Comparison of ENCODE assay signal across 27 mouse cellular contexts in the genomic region with DNA sequence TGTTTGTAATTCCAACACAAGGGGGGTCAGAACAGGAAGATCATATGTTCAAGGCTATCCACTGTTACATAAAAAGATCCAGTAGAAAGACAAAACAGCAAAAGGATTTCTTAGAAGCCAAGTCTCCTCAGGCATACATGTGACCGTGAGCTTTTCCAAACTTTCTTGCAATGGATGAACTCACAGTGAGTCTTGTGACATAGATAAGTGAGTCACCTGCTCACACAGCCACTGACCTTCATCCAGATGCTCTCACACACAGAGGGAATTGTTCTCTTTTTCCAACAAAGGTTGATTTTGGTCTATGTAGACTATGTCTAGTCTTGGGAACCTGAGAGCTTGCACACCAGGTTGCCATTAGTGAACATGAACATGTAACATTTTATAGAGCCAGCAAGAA.
"Had no signal": no experiment of that assay in that cellular context is flagged by ENCODE, and none has a peak within 500 bp of the region (broad histone marks: within the 10 kb centered on the region; RNA-seq: fewer than 3 reads in every experiment).

No protein-coding gene starts in this region.

- H3K36me3 ChIP-seq: heart, embryonic 10.5 days; heart, embryonic 12.5 days; hindbrain, embryonic 10.5 days; hindbrain, embryonic 12.5 days; intestine, embryonic 15.5 days; limb, embryonic 10.5 days; limb, embryonic 12.5 days; liver, embryonic 13.5 days; liver, embryonic 15.5 days had no signal

- H3K27ac ChIP-seq: heart, embryonic 10.5 days; hindbrain, embryonic 10.5 days; hindbrain, embryonic 12.5 days; hindbrain, embryonic 14.5 days; intestine, embryonic 15.5 days; layer of hippocampus, adult 2 months; left cerebral cortex, adult 2 months; limb, embryonic 10.5 days; limb, embryonic 12.5 days; liver, embryonic 13.5 days; liver, embryonic 15.5 days had no signal

- H3K9ac ChIP-seq: heart, embryonic 12.5 days; hindbrain, embryonic 12.5 days; hindbrain, embryonic 14.5 days; intestine, embryonic 15.5 days; limb, embryonic 12.5 days; liver, embryonic 13.5 days; liver, embryonic 15.5 days had no signal

- H3K9me3 ChIP-seq: heart, embryonic 10.5 days; heart, embryonic 12.5 days; hindbrain, embryonic 10.5 days; hindbrain, embryonic 12.5 days; intestine, embryonic 15.5 days; limb, embryonic 10.5 days; limb, embryonic 12.5 days; liver, embryonic 13.5 days; liver, embryonic 15.5 days had no signal

- ATAC-seq: hindbrain, embryonic 16.5 days; inflammation-experienced regulatory T-cells, adult 6 months; intestine, embryonic 15.5 days; intestine, postnatal 0 days had no signal

- DNase-seq: gastrocnemius, postnatal 10 days; gastrocnemius, postnatal 25 days; heart, adult 18-20 months; heart, postnatal 10 days; heart, postnatal 4 days; kidney, adult 18-20 months; kidney, adult 8-10 months; kidney, postnatal 10 days; kidney, postnatal 25 days; kidney, postnatal 4 days; liver; liver, embryonic 13.5 days had no signal

- H3K4me2 ChIP-seq: heart, embryonic 12.5 days; hindbrain, embryonic 12.5 days; hindbrain, embryonic 14.5 days; intestine, embryonic 15.5 days; limb, embryonic 12.5 days; liver, embryonic 11.5 days; liver, embryonic 13.5 days; liver, embryonic 15.5 days had no signal

- H3K4me1 ChIP-seq: heart, embryonic 10.5 days; hindbrain, embryonic 10.5 days; hindbrain, embryonic 12.5 days; intestine, embryonic 15.5 days; limb, embryonic 10.5 days; limb, embryonic 12.5 days; liver, embryonic 13.5 days; liver, embryonic 15.5 days had no signal

- H3K27me3 ChIP-seq: heart, embryonic 12.5 days; hindbrain, embryonic 12.5 days; intestine, embryonic 15.5 days; limb, embryonic 12.5 days; liver, embryonic 13.5 days; liver, embryonic 15.5 days had no signal

- H3K4me3 ChIP-seq: heart, embryonic 10.5 days; heart, embryonic 12.5 days; hindbrain, embryonic 10.5 days; hindbrain, embryonic 12.5 days; intestine, embryonic 15.5 days; layer of hippocampus, adult 2 months; left cerebral cortex, adult 2 months; limb, embryonic 10.5 days; limb, embryonic 12.5 days; liver, embryonic 13.5 days; liver, embryonic 15.5 days had no signal
